Mouse (Mus musculus) lung, embryonic 16.5 days (tissue): ENCODE data around the gene Gm36079. TPM values are rescaled to one million over a fixed set of nuclear protein-coding genes. Genes with fewer than 3 reads are reported as not detected.
A peak's percentile ranks its signal among the peaks of the same experiment; 100 is the strongest.
"Not testable (repeated sequence)": the region's sequence is repeated elsewhere in the genome, so short reads cannot be mapped to it uniquely, and the experiment has no call there.

Experiments
- ATAC-seq: fragments of 200-750 bp; cut with Nextera tagmentation; 2 replicates; pipeline ENCODE4 v1.8.0; 2017; ENCODE audit warnings: low read depth, mild to moderate bottlenecking, moderate library complexity
- H3K27ac ChIP-seq: fragments of 300-500 bp; sonication (generic); 2 replicates; pipeline ENCODE4 v1.5.1; 2014; ENCODE audit warnings: mild to moderate bottlenecking, control low read depth, low read length
- H3K27me3 ChIP-seq: fragments of 300-500 bp; sonication (generic); 2 replicates; pipeline ENCODE4 v1.6.1; 2014; ENCODE audit warnings: low read depth, low read length, mixed read lengths; ENCODE audit not compliant: control insufficient read depth, insufficient read depth
- H3K36me3 ChIP-seq: fragments of 300-500 bp; sonication (generic); 2 replicates; pipeline ENCODE4 v1.6.1; 2014; ENCODE audit warnings: low read length; ENCODE audit not compliant: control insufficient read depth, insufficient read depth
- H3K4me1 ChIP-seq: fragments of 300-500 bp; sonication (generic); replicated peaks from 2 replicates; pipeline ENCODE4 v1.6.1; 2014; ENCODE audit warnings: low read length, mixed read lengths; ENCODE audit not compliant: control insufficient read depth, insufficient read depth
- H3K4me2 ChIP-seq: fragments of 300-500 bp; sonication (generic); 2 replicates; pipeline ENCODE4 v1.6.1; 2014; ENCODE audit warnings: low read depth, low read length, control low read depth
- H3K4me3 ChIP-seq: fragments of 300-500 bp; sonication (generic); 2 replicates; pipeline ENCODE4 v1.5.1; 2014; ENCODE audit warnings: mild to moderate bottlenecking, low read length, control low read depth
- H3K9ac ChIP-seq: fragments of 300-500 bp; sonication (generic); 2 replicates; pipeline ENCODE4 v1.6.1; 2014; ENCODE audit warnings: low read length, control low read depth
- H3K9me3 ChIP-seq: fragments of 300-500 bp; sonication (generic); 2 replicates; pipeline ENCODE4 v1.6.1; 2016; ENCODE audit warnings: low read length; ENCODE audit not compliant: control insufficient read depth
- WGBS: fragments of 180-500 bp; shearing (Covaris S2); extraction: QIAGEN DNeasy Blood & Tissue Kit; methylation state at CpG from one replicate; pipeline ENCODE4 v1.1.7; 2014; 5-methylcytosine and 5-hydroxymethylcytosine counted together
- polyA plus RNA-seq: library from polyadenylated mRNA; unstranded; fragments of >200 nt; fragmentation: Nextera tagmentation; extraction: Ambion mirVana; gene quantifications from 2 replicates; pipeline ENCODE4 v1.2.1, GENCODE M21; 2015

The Gm36079 gene
- polyA plus RNA-seq, result not detected in 2 replicates

GRCm38 (mm10) chr13:120026911-120027310 is at the start of gene Gm36079:
Gene Gm36079 (minus strand): TSS chr13:120027011.
- ATAC-seq, H3K27me3 ChIP-seq, H3K36me3 ChIP-seq, H3K27ac ChIP-seq, H3K4me2 ChIP-seq, H3K4me3 ChIP-seq, H3K9ac ChIP-seq, H3K9me3 ChIP-seq, H3K4me1 ChIP-seq: not testable (repeated sequence)
- 0% methylated on average over 2 of the region's 17 CpGs for WGBS

GRCm38 (mm10) chr13:120070878-120071277 is 44.1 kb upstream of the Gm36079 start:
- not testable (repeated sequence) for ATAC-seq, H3K4me1 ChIP-seq, H3K27me3 ChIP-seq, H3K27ac ChIP-seq, H3K9ac ChIP-seq, H3K9me3 ChIP-seq, H3K36me3 ChIP-seq, H3K4me3 ChIP-seq, H3K4me2 ChIP-seq
- WGBS, result no CpG with 5 or more reads among the region's 13 CpGs

- H3K9ac ChIP-seq, H3K4me2 ChIP-seq, ATAC-seq, H3K4me1 ChIP-seq, H3K4me3 ChIP-seq, H3K27me3 ChIP-seq, H3K9me3 ChIP-seq, H3K36me3 ChIP-seq, H3K27ac ChIP-seq: not testable (repeated sequence)
- no CpG with 5 or more reads among the region's 12 CpGs for WGBS
Observed at GRCm38 (mm10) chr13:120070012-120070598, 43.3 kb upstream of the Gm36079 start.

- H3K4me1 ChIP-seq, H3K36me3 ChIP-seq, H3K9ac ChIP-seq, H3K4me3 ChIP-seq, H3K27ac ChIP-seq, H3K9me3 ChIP-seq, H3K4me2 ChIP-seq, H3K27me3 ChIP-seq: not testable (repeated sequence)
- peak; percentile 56; the same call in 1 of the 2 replicates for ATAC-seq
- WGBS, result no CpG with 5 or more reads among the region's 22 CpGs
Observed at GRCm38 (mm10) chr13:120063439-120064089, 36.8 kb upstream of the Gm36079 start.

- not testable (repeated sequence) for H3K36me3 ChIP-seq, H3K9me3 ChIP-seq, ATAC-seq, H3K4me2 ChIP-seq, H3K9ac ChIP-seq, H3K27me3 ChIP-seq, H3K27ac ChIP-seq, H3K4me1 ChIP-seq, H3K4me3 ChIP-seq
- no CpG with 5 or more reads among the region's 4 CpGs for WGBS
Observed at GRCm38 (mm10) chr13:120062903-120063302, 36.1 kb upstream of the Gm36079 start.

GRCm38 (mm10) chr13:120052085-120052484 is 25.3 kb upstream of the Gm36079 start, which contains the start of gene Gm21188:
Gene Gm21188 (minus strand): TSS chr13:120052194.
- not testable (repeated sequence) for H3K4me2 ChIP-seq

GRCm38 (mm10) chr13:120048608-120049007 is 21.8 kb upstream of the Gm36079 start:
- not testable (repeated sequence) for ATAC-seq, H3K27ac ChIP-seq, H3K9me3 ChIP-seq, H3K36me3 ChIP-seq, H3K4me3 ChIP-seq, H3K4me1 ChIP-seq, H3K9ac ChIP-seq, H3K27me3 ChIP-seq, H3K4me2 ChIP-seq
- no CpG with 5 or more reads among the region's 5 CpGs for WGBS

More at GRCm38 (mm10) chr13:120052085-120052484, 25.3 kb upstream of the Gm36079 start, which contains the start of gene Gm21188:
- ATAC-seq, H3K36me3 ChIP-seq, H3K4me1 ChIP-seq, H3K27me3 ChIP-seq, H3K9ac ChIP-seq, H3K9me3 ChIP-seq, H3K27ac ChIP-seq, H3K4me3 ChIP-seq: not testable (repeated sequence)

- H3K27ac ChIP-seq, H3K9ac ChIP-seq, H3K27me3 ChIP-seq, H3K4me3 ChIP-seq, H3K4me1 ChIP-seq, H3K9me3 ChIP-seq, H3K36me3 ChIP-seq, H3K4me2 ChIP-seq: not testable (repeated sequence)
- 0 out of 2 replicates have a peak, but pooled peaks have one; percentile 15 for ATAC-seq
- no CpG with 5 or more reads among the region's 2 CpGs for WGBS
Observed at GRCm38 (mm10) chr13:120048186-120048585, 21.4 kb upstream of the Gm36079 start.

GRCm38 (mm10) chr13:120046422-120047209 is 19.8 kb upstream of the Gm36079 start:
- H3K36me3 ChIP-seq, H3K9ac ChIP-seq, H3K27me3 ChIP-seq, ATAC-seq, H3K27ac ChIP-seq, H3K9me3 ChIP-seq, H3K4me1 ChIP-seq, H3K4me3 ChIP-seq, H3K4me2 ChIP-seq: not testable (repeated sequence)
- 1% methylated on average over 8 of the region's 40 CpGs for WGBS
